Mouse (Mus musculus) thymus, postnatal 14 days (tissue): Measurements from ENCODE around the gene Arhgap22.
A peak's percentile ranks its signal among the peaks of the same experiment; 100 is the strongest.

Source experiments
- DNase-seq: peaks from one replicate; pipeline ENCODE4 v3.0.0; 2021

Gene Arhgap22

GRCm38 (mm10) chr14:33215163-33215562, 1.3 kb downstream of the Arhgap22 start:
- no peak for DNase-seq

GRCm38 (mm10) chr14:33216343-33217208, 2.8 kb downstream of the Arhgap22 start:
- no peak for DNase-seq

GRCm38 (mm10) chr14:33225235-33225634, 11.4 kb downstream of the Arhgap22 start:
- DNase-seq, result no peak

GRCm38 (mm10) chr14:33230672-33231071, 16.8 kb downstream of the Arhgap22 start:
- no peak for DNase-seq

- DNase-seq, result no peak
Observed at GRCm38 (mm10) chr14:33231311-33231710, 17.5 kb downstream of the Arhgap22 start.

GRCm38 (mm10) chr14:33232048-33232447, 18.2 kb downstream of the Arhgap22 start:
- DNase-seq, result no peak

GRCm38 (mm10) chr14:33235661-33236060, 21.8 kb downstream of the Arhgap22 start:
- no peak for DNase-seq

GRCm38 (mm10) chr14:33240400-33240799, 26.6 kb downstream of the Arhgap22 start:
- no peak for DNase-seq

- no peak for DNase-seq
Observed at GRCm38 (mm10) chr14:33243261-33243660, 29.4 kb downstream of the Arhgap22 start.

- no peak for DNase-seq
Observed at GRCm38 (mm10) chr14:33244519-33244918, 30.7 kb downstream of the Arhgap22 start.

GRCm38 (mm10) chr14:33244946-33245345, 31.1 kb downstream of the Arhgap22 start:
- DNase-seq, result no peak

GRCm38 (mm10) chr14:33246476-33246875, 32.6 kb downstream of the Arhgap22 start:
- DNase-seq, result peak; percentile 16

GRCm38 (mm10) chr14:33247623-33248022, 33.8 kb downstream of the Arhgap22 start:
- DNase-seq, result no peak

- DNase-seq, result no peak
Observed at GRCm38 (mm10) chr14:33248741-33249140, 34.9 kb downstream of the Arhgap22 start.

- no peak for DNase-seq
Observed at GRCm38 (mm10) chr14:33250215-33250939, 36.6 kb downstream of the Arhgap22 start.

- no peak for DNase-seq
Observed at GRCm38 (mm10) chr14:33250956-33251745, 37.3 kb downstream of the Arhgap22 start.

GRCm38 (mm10) chr14:33258256-33258655, 44.4 kb downstream of the Arhgap22 start:
- no peak for DNase-seq

GRCm38 (mm10) chr14:33260131-33260530, 46.3 kb downstream of the Arhgap22 start:
- DNase-seq, result no peak

- DNase-seq, result no peak
Observed at GRCm38 (mm10) chr14:33264795-33265194, 51.0 kb downstream of the Arhgap22 start.

GRCm38 (mm10) chr14:33276240-33276639, 62.4 kb downstream of the Arhgap22 start:
- DNase-seq, result no peak

- DNase-seq, result no peak
Observed at GRCm38 (mm10) chr14:33278374-33278773, 64.5 kb downstream of the Arhgap22 start.

GRCm38 (mm10) chr14:33280921-33281320, 67.1 kb downstream of the Arhgap22 start:
- no peak for DNase-seq

GRCm38 (mm10) chr14:33282447-33282846, 68.6 kb downstream of the Arhgap22 start:
- no peak for DNase-seq
